In genomic region chr5:123931131-123931530, GRCm38 (mm10) we compare ENCODE assay signal across 9 mouse cellular contexts. TPM values are rescaled to one million over a fixed set of nuclear protein-coding genes. Genes with fewer than 3 reads are reported as not detected.
DNase-seq lines count a peak whose midpoint lies in the region; ATAC-seq and TF ChIP-seq lines count a peak whose summit lies in the region.
"Had no signal": no experiment of that assay in that cellular context is flagged by ENCODE, and none has a peak within 500 bp of the region (broad histone marks: within the 10 kb centered on the region; RNA-seq: fewer than 3 reads in every experiment).

No protein-coding gene starts in this region.

- peaks cover 26% of the 10 kb centered on the region for H3K36me3 ChIP-seq in erythroblast, embryonic 14.5 days (ENCODE audit: control insufficient read depth)
- no peaks in the 10 kb centered on the region; the same call in 1 of the 2 replicates for H3K36me3 ChIP-seq in testis, adult 2 months (ENCODE audit: control insufficient read depth, insufficient read depth, low read length)
- peaks cover 37% of the 10 kb centered on the region for H3K36me3 ChIP-seq in liver, embryonic 12.5 days

- H3K4me3 ChIP-seq in erythroblast, embryonic 14.5 days (replicated peaks): peak overlapping the region; percentile 77
- H3K4me3 ChIP-seq in testis, adult 2 months (ENCODE audit: control insufficient read depth, low read depth, low read length): peak overlapping the region; percentile 91
- peak overlapping the region; percentile 81 for H3K4me3 ChIP-seq in liver, embryonic 12.5 days

- peak overlapping the region; percentile 94 for H3K27ac ChIP-seq in testis, adult 2 months (ENCODE audit: control insufficient read depth, insufficient read depth, low read depth, low read length)
- H3K27ac ChIP-seq in liver, embryonic 12.5 days: peak overlapping the region; percentile 90

- peaks cover 38% of the 10 kb centered on the region for H3K4me1 ChIP-seq in erythroblast, embryonic 14.5 days (ENCODE audit: control insufficient read depth)
- H3K4me1 ChIP-seq in testis, adult 2 months (ENCODE audit: control insufficient read depth, insufficient read depth, low read length): peaks cover 10% of the 10 kb centered on the region
- peaks cover 40% of the 10 kb centered on the region for H3K4me1 ChIP-seq in liver, embryonic 12.5 days

- peak overlapping the region; percentile 95 for H3K9ac ChIP-seq in liver, embryonic 12.5 days

- H3K4me2 ChIP-seq in liver, embryonic 12.5 days: peak overlapping the region; percentile 84

- TF ChIP-seq CTCF in testis, adult 2 months (IDR thresholded peaks at IDR 0.05; ENCODE audit: control insufficient read depth, insufficient read depth, insufficient replicate concordance, low read depth, low read length): no peak

- H3K9me3 ChIP-seq in erythroblast, embryonic 14.5 days (ENCODE audit: control insufficient read depth, low read length): no peaks in the 10 kb centered on the region
- H3K9me3 ChIP-seq in liver, embryonic 12.5 days (replicated peaks): no peaks in the 10 kb centered on the region

- no peak for DNase-seq in testis, postnatal 10 days (ENCODE audit: low spot score)
- no peak for DNase-seq in adrenal gland, adult 2 months
- no peak for DNase-seq in gastrocnemius, postnatal 10 days
- no peak for DNase-seq in cerebellum, adult 11-12 months

- no peak for TF ChIP-seq POLR2A in testis, adult 2 months (IDR thresholded peaks at IDR 0.05; ENCODE audit: control insufficient read depth, low read depth, low read length)

- WGBS in liver, embryonic 12.5 days (ENCODE audit: insufficient replicate concordance): 42% methylated on average over 13 of the region's 13 CpGs

- ATAC-seq in erythroblast, adult 5-6 weeks (replicated peaks; ENCODE audit: low FRiP score, poor library complexity, severe bottlenecking): no peak
- ATAC-seq in liver, embryonic 12.5 days: no peak

- no peaks in the 10 kb centered on the region for H3K27me3 ChIP-seq in erythroblast, embryonic 14.5 days (ENCODE audit: control insufficient read depth)
- H3K27me3 ChIP-seq in testis, adult 2 months (ENCODE audit: control insufficient read depth, insufficient read depth, low read length): no peaks in the 10 kb centered on the region
- no peaks in the 10 kb centered on the region for H3K27me3 ChIP-seq in liver, embryonic 12.5 days (replicated peaks)

RNA-seq across cellular contexts. Expression of gene Ccdc62, which starts 0.7 kb away (rescaled TPM):
- polyA plus RNA-seq in erythroblast, embryonic 14.5 days (2012): 0.05 and 0.65 TPM in 2 replicates
- total RNA-seq in erythroblast, adult 5-6 weeks (2015; ENCODE audit: low replicate concordance): 0.19 TPM in 1 of 2 replicates, not detected in the other
- total RNA-seq in erythroblast, adult 5-6 weeks (2017; ENCODE audit: low replicate concordance): 0.60 and 4.5 TPM in 2 replicates
- polyA plus RNA-seq in testis, adult 2 months (2012; rRNA removed): 70.8 and 79.8 TPM in 2 replicates
- 3.4 and 5.0 TPM in 2 replicates for polyA plus RNA-seq in liver, embryonic 12.5 days (2016; fragmentation: Nextera tagmentation; extraction: Ambion mirVana)
- total RNA-seq in adrenal gland, adult 2 months (2021): 1 to 10 TPM; 2.4 to 5.7 TPM
- polyA plus RNA-seq in adrenal gland, adult 2 months (2012; rRNA removed): 2.4 and 3.2 TPM in 2 replicates
- 1 to 10 TPM; 2.3 to 3.6 TPM for total RNA-seq in gastrocnemius, postnatal 10 days (2021)

RNA-seq across cellular contexts. Expression of gene Gm43518, which starts 3.9 kb away (rescaled TPM):
- polyA plus RNA-seq in erythroblast, embryonic 14.5 days (2012): not detected in 2 replicates
- not detected in 2 replicates for total RNA-seq in erythroblast, adult 5-6 weeks (2015; ENCODE audit: low replicate concordance)
- total RNA-seq in erythroblast, adult 5-6 weeks (2017; ENCODE audit: low replicate concordance): not detected in 2 replicates
- polyA plus RNA-seq in testis, adult 2 months (2012; rRNA removed): 10.8 and 12.3 TPM in 2 replicates
- 1.7 and 2.2 TPM in 2 replicates for polyA plus RNA-seq in liver, embryonic 12.5 days (2016; fragmentation: Nextera tagmentation; extraction: Ambion mirVana)
- 1 to 10 TPM; 1.9 to 2.0 TPM for total RNA-seq in adrenal gland, adult 2 months (2021)
- polyA plus RNA-seq in adrenal gland, adult 2 months (2012; rRNA removed): not detected in 2 replicates
- total RNA-seq in gastrocnemius, postnatal 10 days (2021): under 1 TPM; 0.52 to 0.77 TPM

RNA-seq across cellular contexts. Expression of gene Denr, which starts 24.2 kb away (rescaled TPM):
- 4.7 and 5.6 TPM in 2 replicates for polyA plus RNA-seq in erythroblast, embryonic 14.5 days (2012)
- 7.1 and 10.0 TPM in 2 replicates for total RNA-seq in erythroblast, adult 5-6 weeks (2015; ENCODE audit: low replicate concordance)
- total RNA-seq in erythroblast, adult 5-6 weeks (2017; ENCODE audit: low replicate concordance): 11.2 and 13.9 TPM in 2 replicates
- 40.6 and 55.0 TPM in 2 replicates for polyA plus RNA-seq in testis, adult 2 months (2012; rRNA removed)
- 97.4 and 98.3 TPM in 2 replicates for polyA plus RNA-seq in liver, embryonic 12.5 days (2016; fragmentation: Nextera tagmentation; extraction: Ambion mirVana)
- 10 to 100 TPM; 80.5 to 93.0 TPM for total RNA-seq in adrenal gland, adult 2 months (2021)
- polyA plus RNA-seq in adrenal gland, adult 2 months (2012; rRNA removed): 7.8 and 10.7 TPM in 2 replicates
- 10 to 100 TPM; 60.9 to 61.0 TPM for total RNA-seq in gastrocnemius, postnatal 10 days (2021)

RNA-seq across cellular contexts. Expression of gene Hip1r, which starts 42.3 kb away (rescaled TPM):
- 0.37 and 0.38 TPM in 2 replicates for polyA plus RNA-seq in erythroblast, embryonic 14.5 days (2012)
- 1.9 and 5.2 TPM in 2 replicates for total RNA-seq in erythroblast, adult 5-6 weeks (2015; ENCODE audit: low replicate concordance)
- 4.9 and 10.3 TPM in 2 replicates for total RNA-seq in erythroblast, adult 5-6 weeks (2017; ENCODE audit: low replicate concordance)
- 8.7 and 11.0 TPM in 2 replicates for polyA plus RNA-seq in testis, adult 2 months (2012; rRNA removed)
- 15.2 and 16.7 TPM in 2 replicates for polyA plus RNA-seq in liver, embryonic 12.5 days (2016; fragmentation: Nextera tagmentation; extraction: Ambion mirVana)
- total RNA-seq in adrenal gland, adult 2 months (2021): 10 to 100 TPM; 16.4 to 19.3 TPM
- polyA plus RNA-seq in adrenal gland, adult 2 months (2012; rRNA removed): 6.5 and 10.4 TPM in 2 replicates
- 1 to 10 TPM; 8.2 to 9.0 TPM for total RNA-seq in gastrocnemius, postnatal 10 days (2021)

RNA-seq across cellular contexts. Expression of gene Hcar1, which starts 51.3 kb away (rescaled TPM):
- polyA plus RNA-seq in erythroblast, embryonic 14.5 days (2012): not detected in 2 replicates
- total RNA-seq in erythroblast, adult 5-6 weeks (2015; ENCODE audit: low replicate concordance): not detected in 2 replicates
- not detected in 2 replicates for total RNA-seq in erythroblast, adult 5-6 weeks (2017; ENCODE audit: low replicate concordance)
- 0.05 and 0.17 TPM in 2 replicates for polyA plus RNA-seq in testis, adult 2 months (2012; rRNA removed)
- 0.20 and 0.27 TPM in 2 replicates for polyA plus RNA-seq in liver, embryonic 12.5 days (2016; fragmentation: Nextera tagmentation; extraction: Ambion mirVana)
- 10 to 100 TPM in 1 of 2 experiments, 1 to 10 TPM in 1; 6.1 to 26.6 TPM for total RNA-seq in adrenal gland, adult 2 months (2021)
- polyA plus RNA-seq in adrenal gland, adult 2 months (2012; rRNA removed): 13.9 and 25.3 TPM in 2 replicates
- under 1 TPM; 0.54 to 0.84 TPM for total RNA-seq in gastrocnemius, postnatal 10 days (2021)
- total RNA-seq: neutrophil, adult 5-6 weeks had no signal

Comparison
In these comparisons a context has a peak if more than half of its experiments do, and no peak if none do; other contexts are left out.
1. RNA of gene Ccdc62, which starts 0.7 kb away (polyA plus RNA-seq): 70.8 to 79.8 TPM in testis, adult 2 months; 3.4 to 5.0 TPM in liver, embryonic 12.5 days, 2.4 to 3.2 TPM in adrenal gland, adult 2 months and 0.05 to 0.65 TPM in erythroblast, embryonic 14.5 days; every median in the first group is over 10 times any median in the second.
2. Peak in every context shown above with its lines, with median percentiles within 50 percentile points of each other: H3K4me3 ChIP-seq.